7 mouse cellular contexts compared by ENCODE assay signal in the genomic region with DNA sequence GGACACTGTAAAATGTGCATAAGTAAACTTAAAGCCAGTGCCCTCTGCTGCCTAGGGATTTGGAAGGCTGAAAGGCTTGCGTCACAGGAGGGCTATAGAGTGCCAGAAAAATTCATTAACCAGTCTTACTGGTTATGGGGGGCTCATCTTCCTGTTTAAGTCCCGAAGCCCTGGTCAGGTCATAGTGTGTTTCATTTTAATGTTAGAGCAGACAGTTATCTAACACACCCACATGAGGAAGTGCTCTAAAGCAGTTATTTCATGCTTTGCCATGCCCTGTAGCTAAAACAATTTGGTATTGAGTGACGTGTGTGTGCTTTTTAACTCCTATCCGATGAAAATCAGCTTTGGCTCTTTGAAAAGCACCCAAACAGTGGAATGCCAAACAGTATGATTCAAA. TPM values are rescaled to one million over a fixed set of nuclear protein-coding genes. Genes with fewer than 3 reads are reported as not detected.
DNase-seq lines count a peak whose midpoint lies in the region; ATAC-seq and TF ChIP-seq lines count a peak whose summit lies in the region.

No protein-coding gene starts in this region.

- H3K27me3 ChIP-seq in forebrain, postnatal 0 days (ENCODE audit: insufficient read depth, low read length): no peaks in the 10 kb centered on the region

- 0 out of 2 replicates have a peak overlapping the region, but pooled peaks have one; percentile 2 for H3K9ac ChIP-seq in forebrain, postnatal 0 days

- TF ChIP-seq POLR2A in brain, embryonic 14.5 days (IDR thresholded peaks at IDR 0.05; ENCODE audit: borderline replicate concordance, extremely low read depth, insufficient read depth, insufficient read length, poor library complexity, severe bottlenecking): no peak

- whole genome bisulfite sequencing in forebrain, postnatal 0 days: 18% methylated on average over 4 of the region's 4 CpGs

- ATAC-seq in forebrain, postnatal 0 days: no peak
- peak; percentile 58 for ATAC-seq in megakaryocyte progenitor cell, adult 5-6 weeks (replicated peaks; ENCODE audit: poor library complexity)

- H3K4me1 ChIP-seq in forebrain, postnatal 0 days (ENCODE audit: insufficient read depth): peaks cover 6% of the 10 kb centered on the region; the same call in 1 of the 2 replicates

- peak overlapping the region; percentile 59 for H3K4me3 ChIP-seq in layer of hippocampus, adult 2 months
- peak overlapping the region; percentile 11 for H3K4me3 ChIP-seq in forebrain, postnatal 0 days (ENCODE audit: low read depth, low read length)

- no peak for TF ChIP-seq CTCF in layer of hippocampus, adult 2 months (conservative IDR thresholded peaks at IDR 0.05)
- no peak for TF ChIP-seq CTCF in brain, embryonic 14.5 days (IDR thresholded peaks at IDR 0.05; ENCODE audit: borderline replicate concordance, extremely low read depth, insufficient read depth, insufficient read length)
- TF ChIP-seq CTCF in forebrain, postnatal 0 days (IDR thresholded peaks at IDR 0.05; ENCODE audit: low read depth): no peak

- H3K9me3 ChIP-seq in forebrain, postnatal 0 days (ENCODE audit: low read length): no peaks in the 10 kb centered on the region

- DNase-seq in layer of hippocampus, adult 2 months (ENCODE audit: low spot score in 2 of 2): peak in 1 of 2 experiments; percentile 27
- no peak for DNase-seq in layer of hippocampus, adult 11-12 months (ENCODE audit: low spot score)
- peak; percentile 70 for DNase-seq in brain, embryonic 14.5 days (ENCODE audit: low read depth)
- peak; percentile 35 for DNase-seq in forebrain, postnatal 0 days
- DNase-seq in natural killer cell, adult 2 months (ENCODE audit: low spot score in 2 of 2): no peak
- DNase-seq in T-cell, adult 2 months (ENCODE audit: low spot score): no peak

- peak overlapping the region; percentile 36 for H3K4me2 ChIP-seq in forebrain, postnatal 0 days (ENCODE audit: low read depth)

- H3K27ac ChIP-seq in layer of hippocampus, adult 2 months: peak overlapping the region; percentile 89
- 0 out of 2 replicates have a peak overlapping the region, but pooled peaks have one; percentile 42 for H3K27ac ChIP-seq in forebrain, postnatal 0 days (ENCODE audit: low read depth, low read length)

- no peaks in the 10 kb centered on the region for H3K36me3 ChIP-seq in forebrain, postnatal 0 days (ENCODE audit: insufficient read depth)

RNA-seq across cellular contexts. Expression of gene Zbtb20, which starts 34.3 kb away (rescaled TPM):
- 100 to 1,000 TPM; 335 to 353 TPM for total RNA-seq in layer of hippocampus, adult 2 months (2021)
- 13.1 and 18.0 TPM in 2 replicates for polyA plus RNA-seq in brain, embryonic 14.5 days (2012; rRNA removed)
- total RNA-seq in forebrain, postnatal 0 days (2014; rRNA removed): 38.5 and 63.4 TPM in 2 replicates
- polyA plus RNA-seq in forebrain, postnatal 0 days (2015; fragmentation: Nextera tagmentation; extraction: Ambion mirVana): 29.1 and 90.9 TPM in 2 replicates
- total RNA-seq in megakaryocyte progenitor cell, adult 5-6 weeks (2015): 10.9 and 13.1 TPM in 2 replicates
- 5.2 and 15.9 TPM in 2 replicates for total RNA-seq in megakaryocyte progenitor cell, adult 5-6 weeks (2017)

Comparison
In these comparisons a context has a peak if more than half of its experiments do, and no peak if none do; other contexts are left out.
1. DNase-seq: peak in brain, embryonic 14.5 days (single experiment) and forebrain, postnatal 0 days (single experiment); none in layer of hippocampus, adult 11-12 months (single experiment), natural killer cell, adult 2 months (0 of 2) and T-cell, adult 2 months (single experiment).